Mouse (Mus musculus) cerebellum, adult 2 months (tissue): Measurements from ENCODE around the gene Nfkbil1.

Source experiments
- CTCF ChIP-seq: fragments of 200-500 bp; IDR thresholded peaks from 2 replicates; pipeline ENCODE4 v1.5.1; 2011; ENCODE audit warnings: low read depth, mild to moderate bottlenecking, control low read depth, low read length, moderate library complexity, borderline replicate concordance; ENCODE audit not compliant: insufficient read depth
- POLR2A ChIP-seq: fragments of 200-500 bp; IDR thresholded peaks from 2 replicates; pipeline ENCODE4 v1.6.1; 2011; ENCODE audit warnings: low read length, control low read depth, borderline replicate concordance; ENCODE audit not compliant: insufficient read depth

GRCm38 (mm10) chr17:35175968-35176367 is 59.6 kb downstream of the Nfkbil1 start, which contains the start of gene Aif1:
- TF ChIP-seq CTCF = no peak
- TF ChIP-seq POLR2A = no peak
